Mouse (Mus musculus): ENCODE data around the gene St6gal1.

The St6gal1 gene

GRCm38 (mm10) chr16:23305830-23306623 lies 81.5 kb downstream of the St6gal1 start:
- no peak for DNase-seq

- no peak for DNase-seq
Measured at GRCm38 (mm10) chr16:23307142-23307968, 82.8 kb downstream of the St6gal1 start.

- DNase-seq = no peak
Measured at GRCm38 (mm10) chr16:23308012-23308554, 83.5 kb downstream of the St6gal1 start.

GRCm38 (mm10) chr16:23309080-23309479 lies 84.5 kb downstream of the St6gal1 start:
- no peak for DNase-seq

- no peak for DNase-seq
Measured at GRCm38 (mm10) chr16:23312604-23313003, 88.1 kb downstream of the St6gal1 start.

- DNase-seq = no peak
Measured at GRCm38 (mm10) chr16:23314790-23315189, 90.2 kb downstream of the St6gal1 start.

- no peak for DNase-seq
Measured at GRCm38 (mm10) chr16:23317411-23318047, 93.0 kb downstream of the St6gal1 start.

GRCm38 (mm10) chr16:23320025-23320424 lies 95.5 kb downstream of the St6gal1 start:
- DNase-seq = no peak

- DNase-seq = no peak
Measured at GRCm38 (mm10) chr16:23320579-23320978, 96.0 kb downstream of the St6gal1 start.

- DNase-seq = no peak
Measured at GRCm38 (mm10) chr16:23322453-23322852, 97.9 kb downstream of the St6gal1 start.

GRCm38 (mm10) chr16:23323915-23324314 lies 99.4 kb downstream of the St6gal1 start:
- DNase-seq = no peak

- peak; percentile 30 to 47 for DNase-seq
Measured at GRCm38 (mm10) chr16:23324867-23325650, 100.5 kb downstream of the St6gal1 start.

- DNase-seq = no peak
Measured at GRCm38 (mm10) chr16:23326664-23327063, 102.1 kb downstream of the St6gal1 start.

- DNase-seq = no peak
Measured at GRCm38 (mm10) chr16:23327266-23327665, 102.7 kb downstream of the St6gal1 start.

GRCm38 (mm10) chr16:23328201-23328600 lies 103.7 kb downstream of the St6gal1 start:
- DNase-seq = peak; percentile 18 to 34

- DNase-seq = no peak
Measured at GRCm38 (mm10) chr16:23332136-23332535, 107.6 kb downstream of the St6gal1 start.

- no peak for DNase-seq
Measured at GRCm38 (mm10) chr16:23332686-23333085, 108.1 kb downstream of the St6gal1 start.

- DNase-seq = no peak
Measured at GRCm38 (mm10) chr16:23333875-23334551, 109.5 kb downstream of the St6gal1 start.

GRCm38 (mm10) chr16:23337317-23337716 lies 112.8 kb downstream of the St6gal1 start:
- no peak for DNase-seq

- DNase-seq = no peak
Measured at GRCm38 (mm10) chr16:23341254-23341653, 116.7 kb downstream of the St6gal1 start.

GRCm38 (mm10) chr16:23350802-23351201 lies 126.3 kb downstream of the St6gal1 start:
- DNase-seq = peak; percentile 71 to 82

GRCm38 (mm10) chr16:23361031-23361430 lies 136.5 kb downstream of the St6gal1 start:
- no peak for DNase-seq

Data from thymus, postnatal 36 days (tissue).